Mouse (Mus musculus) neural tube, embryonic 11.5 days (tissue): ENCODE measurements around the gene Clec12a. TPM values are rescaled to one million over a fixed set of nuclear protein-coding genes. Genes with fewer than 3 reads are reported as not detected.

ENCODE experiments used
- ATAC-seq: fragments of 200-750 bp; cut with Nextera tagmentation; 2 replicates; pipeline ENCODE4 v1.8.0; 2017; ENCODE audit warnings: moderate number of reproducible peaks, mild to moderate bottlenecking, moderate TSS enrichment, moderate library complexity; ENCODE audit not compliant: insufficient read depth, low FRiP score, low TSS enrichment
- DNase-seq: peaks from one replicate; pipeline ENCODE4 v3.0.0-alpha.2; 2015; ENCODE audit warnings: low spot score
- H3K27ac ChIP-seq: fragments of 300-500 bp; sonication (generic); 2 replicates; pipeline ENCODE4 v1.5.1; 2014; ENCODE audit warnings: low read depth, mild to moderate bottlenecking, low read length
- H3K27me3 ChIP-seq: fragments of 300-500 bp; sonication (generic); 2 replicates; pipeline ENCODE4 v1.6.1; 2014; ENCODE audit warnings: mild to moderate bottlenecking, low read length, mixed read lengths; ENCODE audit not compliant: control insufficient read depth, insufficient read depth
- H3K36me3 ChIP-seq: fragments of 300-500 bp; sonication (generic); 2 replicates; pipeline ENCODE4 v1.6.1; 2014; ENCODE audit warnings: mild to moderate bottlenecking, low read length, moderate library complexity, mixed read lengths; ENCODE audit not compliant: control insufficient read depth, insufficient read depth
- H3K4me1 ChIP-seq: fragments of 300-500 bp; sonication (generic); 2 replicates; pipeline ENCODE4 v1.6.1; 2014; ENCODE audit warnings: low read length, mixed read lengths; ENCODE audit not compliant: control insufficient read depth, insufficient read depth
- H3K4me2 ChIP-seq: fragments of 300-500 bp; sonication (generic); 2 replicates; pipeline ENCODE4 v1.6.1; 2014; ENCODE audit warnings: low read depth, mild to moderate bottlenecking, moderate library complexity
- H3K4me3 ChIP-seq: fragments of 300-500 bp; sonication (generic); 2 replicates; pipeline ENCODE4 v1.5.1; 2014; ENCODE audit warnings: low read depth, low read length
- H3K9ac ChIP-seq: fragments of 300-500 bp; sonication (generic); 2 replicates; pipeline ENCODE4 v1.6.1; 2014; ENCODE audit warnings: mild to moderate bottlenecking, low read length
- H3K9me3 ChIP-seq: fragments of 300-500 bp; sonication (generic); 2 replicates; pipeline ENCODE4 v1.6.1; 2016; ENCODE audit warnings: low read length; ENCODE audit not compliant: control insufficient read depth
- WGBS: fragments of 180-500 bp; shearing (Covaris S2); extraction: QIAGEN DNeasy Blood & Tissue Kit; methylation state at CpG from one replicate; pipeline ENCODE4 v1.1.7; 2014; 5-methylcytosine and 5-hydroxymethylcytosine counted together
- polyA plus RNA-seq: library from polyadenylated mRNA; unstranded; fragments of >200 nt; fragmentation: Nextera tagmentation; extraction: Ambion mirVana; gene quantifications from 2 replicates; pipeline ENCODE4 v1.2.1, GENCODE M21; 2014

Gene Clec12a
- polyA plus RNA-seq, 1 experiment from 2014 or later = 0.53 TPM

- Histone ChIP-seq H3K27me3 (no peaks in the 10 kb centered on the region), H3K4me2 (no peak overlapping the region), H3K4me1 (no peaks in the 10 kb centered on the region), H3K27ac (no peak overlapping the region), H3K36me3 (no peaks in the 10 kb centered on the region), H3K9me3 (no peaks in the 10 kb centered on the region), H3K4me3 (no peak overlapping the region), H3K9ac (no peak overlapping the region)
- 96% methylated on average over 2 of the region's 2 CpGs for whole genome bisulfite sequencing
- no peak for ATAC-seq
- DNase-seq = no peak
Observed at GRCm38 (mm10) chr6:129359515-129359914, 17.0 kb downstream of the Clec12a start.

GRCm38 (mm10) chr6:129363942-129364341, 21.5 kb downstream of the Clec12a start:
- Histone ChIP-seq H3K9me3 (no peaks in the 10 kb centered on the region), H3K4me2 (no peak overlapping the region), H3K27ac (no peak overlapping the region), H3K27me3 (no peaks in the 10 kb centered on the region), H3K36me3 (no peaks in the 10 kb centered on the region), H3K4me1 (no peaks in the 10 kb centered on the region), H3K9ac (no peak overlapping the region), H3K4me3 (no peak overlapping the region)
- ATAC-seq (no peak), DNase-seq (no peak)
- WGBS = 17% methylated on average over 1 of the region's 1 CpGs

- peak; percentile 56; the same call in 1 of the 2 replicates for ATAC-seq
- H3K9me3 ChIP-seq = no peaks in the 10 kb centered on the region
- WGBS = 23% methylated on average over 6 of the region's 6 CpGs
- H3K4me3 ChIP-seq = no peak overlapping the region
- no peak overlapping the region for H3K9ac ChIP-seq
- no peaks in the 10 kb centered on the region for H3K27me3 ChIP-seq
- DNase-seq = peak; percentile 40
- H3K27ac ChIP-seq = no peak overlapping the region
- no peaks in the 10 kb centered on the region for H3K36me3 ChIP-seq
- H3K4me2 ChIP-seq = no peak overlapping the region
- no peaks in the 10 kb centered on the region for H3K4me1 ChIP-seq
Observed at GRCm38 (mm10) chr6:129365959-129366359, 23.5 kb downstream of the Clec12a start.

- no peaks in the 10 kb centered on the region for H3K9me3 ChIP-seq
- H3K4me2 ChIP-seq = no peak overlapping the region
- H3K36me3 ChIP-seq = no peaks in the 10 kb centered on the region
- H3K4me3 ChIP-seq = no peak overlapping the region
- H3K27me3 ChIP-seq = no peaks in the 10 kb centered on the region
- H3K27ac ChIP-seq = no peak overlapping the region
- ATAC-seq = no peak
- DNase-seq = no peak
- WGBS = 77% methylated on average over 7 of the region's 7 CpGs
- no peak overlapping the region for H3K9ac ChIP-seq
- no peaks in the 10 kb centered on the region for H3K4me1 ChIP-seq
Observed at GRCm38 (mm10) chr6:129369374-129370132, 27.1 kb downstream of the Clec12a start.

GRCm38 (mm10) chr6:129374937-129375471, 32.5 kb downstream of the Clec12a start:
- Histone ChIP-seq H3K4me1 (no peaks in the 10 kb centered on the region), H3K27ac (no peak overlapping the region), H3K4me2 (no peak overlapping the region), H3K27me3 (no peaks in the 10 kb centered on the region), H3K9ac (no peak overlapping the region), H3K9me3 (no peaks in the 10 kb centered on the region), H3K4me3 (no peak overlapping the region), H3K36me3 (no peaks in the 10 kb centered on the region)
- no peak for DNase-seq
- WGBS = 89% methylated on average over 2 of the region's 2 CpGs
- no peak for ATAC-seq

- ATAC-seq = no peak
- Histone ChIP-seq H3K27me3 (no peaks in the 10 kb centered on the region), H3K4me2 (no peak overlapping the region)
Observed at GRCm38 (mm10) chr6:129380454-129380853, 38.0 kb downstream of the Clec12a start.

GRCm38 (mm10) chr6:129381736-129382135, 39.2 kb downstream of the Clec12a start:
- WGBS = 71% methylated on average over 1 of the region's 1 CpGs
- Histone ChIP-seq H3K27me3 (no peaks in the 10 kb centered on the region), H3K27ac (no peak overlapping the region), H3K4me2 (no peak overlapping the region), H3K4me1 (no peaks in the 10 kb centered on the region), H3K9ac (no peak overlapping the region), H3K36me3 (no peaks in the 10 kb centered on the region), H3K9me3 (no peaks in the 10 kb centered on the region), H3K4me3 (no peak overlapping the region)
- no peak for DNase-seq
- no peak for ATAC-seq

More at GRCm38 (mm10) chr6:129380454-129380853, 38.0 kb downstream of the Clec12a start:
- Histone ChIP-seq H3K9me3 (no peaks in the 10 kb centered on the region), H3K4me3 (no peak overlapping the region), H3K27ac (no peak overlapping the region), H3K4me1 (no peaks in the 10 kb centered on the region), H3K36me3 (no peaks in the 10 kb centered on the region), H3K9ac (no peak overlapping the region)
- DNase-seq = no peak
- 63% methylated on average over 4 of the region's 4 CpGs for WGBS

GRCm38 (mm10) chr6:129383466-129383865, 41.0 kb downstream of the Clec12a start:
- 87% methylated on average over 3 of the region's 3 CpGs for WGBS
- Histone ChIP-seq H3K4me3 (no peak overlapping the region), H3K36me3 (no peaks in the 10 kb centered on the region), H3K4me1 (no peaks in the 10 kb centered on the region), H3K9me3 (no peaks in the 10 kb centered on the region), H3K9ac (no peak overlapping the region), H3K27ac (no peak overlapping the region), H3K27me3 (no peaks in the 10 kb centered on the region), H3K4me2 (no peak overlapping the region)
- ATAC-seq (no peak), DNase-seq (no peak)

GRCm38 (mm10) chr6:129385000-129385399, 42.5 kb downstream of the Clec12a start:
- Histone ChIP-seq H3K27me3 (no peaks in the 10 kb centered on the region), H3K36me3 (no peaks in the 10 kb centered on the region), H3K9me3 (no peaks in the 10 kb centered on the region), H3K4me3 (no peak overlapping the region), H3K4me1 (no peaks in the 10 kb centered on the region), H3K4me2 (no peak overlapping the region), H3K27ac (no peak overlapping the region), H3K9ac (no peak overlapping the region)
- no peak for ATAC-seq
- 52% methylated on average over 4 of the region's 4 CpGs for WGBS
- no peak for DNase-seq
